Mouse (Mus musculus) forebrain, embryonic 16.5 days (tissue): ENCODE results near the gene Thoc6. TPM values are rescaled to one million over a fixed set of nuclear protein-coding genes. Genes with fewer than 3 reads are reported as not detected.

Experiments
- polyA plus RNA-seq: library from polyadenylated mRNA; unstranded; fragments of >200 nt; fragmentation: Nextera tagmentation; extraction: Ambion mirVana; gene quantifications from 2 replicates; pipeline ENCODE4 v1.2.1, GENCODE M21; 2015

Gene Thoc6
- polyA plus RNA-seq, 1 experiment from 2014 or later: 40.1 TPM

Other genes starting within 250 kb of the Thoc6 start
- gene Vmn2r117, start 194.2 kb downstream of the Thoc6 start, polyA plus RNA-seq: not detected in 2 replicates
- 19.0 and 19.1 TPM in 2 replicates for gene Zfp213, start 109.6 kb downstream of the Thoc6 start, polyA plus RNA-seq
- 26.2 and 28.5 TPM in 2 replicates for gene Zfp13, start 74.4 kb downstream of the Thoc6 start, polyA plus RNA-seq
- gene Zscan10, start 73.0 kb downstream of the Thoc6 start, polyA plus RNA-seq: not detected in 2 replicates
- gene Mmp25, start 28.6 kb downstream of the Thoc6 start, polyA plus RNA-seq: 0.97 and 1.2 TPM in 2 replicates
- gene Bicdl2, start 13.4 kb downstream of the Thoc6 start, polyA plus RNA-seq: 0.39 TPM in 1 of 2 replicates, not detected in the other
- 92.1 and 99.4 TPM in 2 replicates for gene Hcfc1r1, start 286 bp downstream of the Thoc6 start, polyA plus RNA-seq
- gene Tnfrsf12a, start 3.6 kb upstream of the Thoc6 start, polyA plus RNA-seq: 2.9 and 4.8 TPM in 2 replicates
- gene Cldn6, start 5.4 kb upstream of the Thoc6 start, polyA plus RNA-seq: 0.24 and 0.45 TPM in 2 replicates
- 1.4 TPM in 2 replicates for gene Cldn9, start 10.1 kb upstream of the Thoc6 start, polyA plus RNA-seq
- not detected in 2 replicates for gene 1520401A03Rik, start 48.9 kb upstream of the Thoc6 start, polyA plus RNA-seq
- gene Pkmyt1, start 52.5 kb upstream of the Thoc6 start, polyA plus RNA-seq: 22.3 and 25.0 TPM in 2 replicates
- gene Paqr4, start 67.0 kb upstream of the Thoc6 start, polyA plus RNA-seq: 40.8 and 45.6 TPM in 2 replicates
- 0.41 and 1.0 TPM in 2 replicates for gene Kremen2, start 72.0 kb upstream of the Thoc6 start, polyA plus RNA-seq
- gene Flywch1, start 97.7 kb upstream of the Thoc6 start, polyA plus RNA-seq: 151 and 156 TPM in 2 replicates
- 22.9 and 33.2 TPM in 2 replicates for gene Flywch2, start 112.2 kb upstream of the Thoc6 start, polyA plus RNA-seq
- 435 and 505 TPM in 2 replicates for gene Srrm2, start 116.7 kb upstream of the Thoc6 start, polyA plus RNA-seq
- gene Elob, start 155.3 kb upstream of the Thoc6 start, polyA plus RNA-seq: 1,002 and 1,034 TPM in 2 replicates
- not detected in 2 replicates for gene Prss33, start 162.2 kb upstream of the Thoc6 start, polyA plus RNA-seq
- not detected in 2 replicates for gene Prss32, start 170.0 kb upstream of the Thoc6 start, polyA plus RNA-seq
- gene Prss41, start 170.3 kb upstream of the Thoc6 start, polyA plus RNA-seq: 0.87 and 1.0 TPM in 2 replicates
- gene Prss21, start 194.2 kb upstream of the Thoc6 start, polyA plus RNA-seq: not detected in 2 replicates
- not detected in 2 replicates for gene Dcpp1, start 207.0 kb upstream of the Thoc6 start, polyA plus RNA-seq
- not detected in 2 replicates for gene Dcpp2, start 207.0 kb upstream of the Thoc6 start, polyA plus RNA-seq
- gene Dcpp3, start 243.6 kb upstream of the Thoc6 start, polyA plus RNA-seq: not detected in 2 replicates